Mouse (Mus musculus) liver, embryonic 14.5 days (tissue): Measurements from ENCODE around the gene Ubox5.

Experiments
- CTCF ChIP-seq: IDR thresholded peaks from 2 replicates; pipeline ENCODE4 v1.5.1; 2016; ENCODE audit warnings: antibody characterized with exemption, low read depth, control low read depth
- EP300 ChIP-seq: IDR thresholded peaks from 2 replicates; pipeline ENCODE4 v1.6.1; 2016; ENCODE audit warnings: antibody characterized with exemption, low read depth

DNA sequence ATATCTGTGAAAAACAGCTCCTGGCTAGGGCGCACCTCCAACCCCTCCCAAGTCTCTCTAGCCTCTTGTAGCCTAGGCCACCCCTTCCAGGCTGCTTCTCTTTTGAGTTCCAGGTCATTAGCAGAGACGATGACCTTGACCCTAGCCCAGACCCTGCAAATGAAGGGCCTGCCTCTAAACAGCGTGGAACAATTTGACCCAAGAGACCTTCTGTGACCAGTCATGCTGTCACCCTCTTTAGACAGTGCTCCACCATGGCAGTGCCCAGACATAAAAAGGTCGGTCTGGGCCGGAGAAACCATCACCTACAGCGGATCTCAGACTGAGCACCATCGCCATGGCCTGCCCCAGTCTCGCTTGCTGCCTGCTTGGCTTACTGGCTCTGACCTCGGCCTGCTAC, 54.0 kb downstream of the Ubox5 start, which contains the start of gene Oxt:
- no peak for TF ChIP-seq CTCF
- no peak for TF ChIP-seq EP300
